Mouse (Mus musculus) spleen, embryonic (tissue): ENCODE results near the gene Hivep3.

ENCODE experiments used
- CTCF ChIA-PET: fragments of 350-600 bp; sonication (Branson Sonifier 250); formaldehyde crosslinking; loops from one replicate; lab custom pipeline; 2022; lab: Charles Lee

Hivep3 gene

DNA sequence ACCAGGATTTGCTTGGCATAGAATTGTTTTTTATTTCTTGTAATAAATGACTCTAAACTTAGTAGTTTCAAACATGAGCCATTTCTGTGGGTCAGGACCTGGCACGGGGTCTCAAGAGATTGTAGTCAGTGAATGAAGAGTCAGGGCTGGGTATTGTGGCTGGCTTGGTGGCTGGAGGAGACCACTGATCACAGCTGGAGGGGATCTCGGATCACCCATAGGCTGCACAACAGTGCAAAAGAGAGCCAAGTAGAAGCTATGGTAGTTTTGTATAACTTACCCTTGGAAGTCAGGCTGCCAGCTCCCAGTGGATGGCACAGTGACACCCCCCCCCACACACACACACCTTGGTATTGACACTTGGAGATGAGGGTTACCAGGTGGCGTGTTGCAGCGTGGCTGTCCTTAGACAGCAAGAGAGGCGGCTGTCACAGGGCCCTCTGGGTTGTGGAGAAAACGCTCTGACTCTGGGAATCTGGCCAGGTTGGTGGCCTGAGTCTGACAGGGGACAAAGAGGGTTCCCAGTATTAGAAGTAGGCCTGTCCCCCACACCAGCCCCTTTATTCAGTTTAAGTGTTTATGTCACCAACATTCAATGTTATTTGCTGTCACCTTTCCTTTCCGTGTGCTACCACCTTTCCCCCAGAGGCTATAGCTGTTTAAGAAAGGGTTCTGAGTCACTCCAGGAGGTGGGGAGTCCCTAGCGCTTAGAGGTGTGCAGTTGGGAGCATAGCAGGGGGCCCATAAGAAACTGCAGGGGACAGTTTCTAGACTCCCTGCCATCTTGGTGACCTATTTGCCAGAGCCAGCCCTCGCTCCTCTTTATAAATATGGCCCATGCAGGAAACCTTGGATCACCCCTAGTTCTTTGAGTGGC is 240.4 kb downstream of the Hivep3 start:
- CTCF ChIA-PET = no interaction called here

DNA sequence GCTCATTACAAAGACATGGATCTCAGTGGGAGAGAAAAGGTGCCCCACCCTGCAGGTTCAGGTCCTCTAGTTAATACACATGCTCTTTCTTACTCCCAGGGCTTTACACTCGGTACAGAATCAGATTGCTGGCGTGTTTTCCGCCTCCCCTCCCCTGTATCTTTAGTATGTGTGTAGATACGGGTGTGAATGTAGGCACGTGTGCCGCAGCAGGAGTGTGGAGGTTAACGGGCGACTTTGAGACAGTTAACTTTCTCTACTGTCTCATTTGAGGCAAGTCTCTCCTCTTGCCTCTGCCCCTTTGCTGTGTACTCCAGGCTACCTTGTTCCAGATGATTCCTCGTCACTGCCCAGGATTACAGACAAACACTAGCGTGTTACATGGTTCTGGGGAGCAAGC is 241.7 kb downstream of the Hivep3 start:
- CTCF ChIA-PET = no interaction called here

GRCm38 (mm10) chr4:119975822-119976221 is 242.2 kb downstream of the Hivep3 start:
- CTCF ChIA-PET = no interaction called here

- CTCF ChIA-PET = interaction anchor here (0.6 to 1.0 kb wide), 2 partner anchors 8 to 308 kb away, joined by 3 to 4 read pairs; no protein-coding TSS in a partner anchor
These were observed 243.0 kb downstream of the Hivep3 start for GRCm38 (mm10) chr4:119976428-119977168.

GRCm38 (mm10) chr4:119977817-119978491 is 244.4 kb downstream of the Hivep3 start:
- CTCF ChIA-PET = interaction anchor here (1.0 kb wide), 1 partner anchor 10 kb away, joined by 3 read pairs; no protein-coding TSS in a partner anchor

GRCm38 (mm10) chr4:119979238-119979829 is 245.8 kb downstream of the Hivep3 start:
- CTCF ChIA-PET = interaction anchor here (0.7 kb wide), 1 partner anchor 26 kb away, joined by 32 read pairs; no protein-coding TSS in a partner anchor

- CTCF ChIA-PET = no interaction called here
These were observed 246.3 kb downstream of the Hivep3 start for GRCm38 (mm10) chr4:119979918-119980317.

GRCm38 (mm10) chr4:119981047-119981720 is 247.6 kb downstream of the Hivep3 start:
- CTCF ChIA-PET = no interaction called here

GRCm38 (mm10) chr4:119986065-119986464 is 252.5 kb downstream of the Hivep3 start:
- CTCF ChIA-PET = interaction anchor here (0.7 kb wide), 1 partner anchor 76 kb away, joined by 3 read pairs; no protein-coding TSS in a partner anchor

DNA sequence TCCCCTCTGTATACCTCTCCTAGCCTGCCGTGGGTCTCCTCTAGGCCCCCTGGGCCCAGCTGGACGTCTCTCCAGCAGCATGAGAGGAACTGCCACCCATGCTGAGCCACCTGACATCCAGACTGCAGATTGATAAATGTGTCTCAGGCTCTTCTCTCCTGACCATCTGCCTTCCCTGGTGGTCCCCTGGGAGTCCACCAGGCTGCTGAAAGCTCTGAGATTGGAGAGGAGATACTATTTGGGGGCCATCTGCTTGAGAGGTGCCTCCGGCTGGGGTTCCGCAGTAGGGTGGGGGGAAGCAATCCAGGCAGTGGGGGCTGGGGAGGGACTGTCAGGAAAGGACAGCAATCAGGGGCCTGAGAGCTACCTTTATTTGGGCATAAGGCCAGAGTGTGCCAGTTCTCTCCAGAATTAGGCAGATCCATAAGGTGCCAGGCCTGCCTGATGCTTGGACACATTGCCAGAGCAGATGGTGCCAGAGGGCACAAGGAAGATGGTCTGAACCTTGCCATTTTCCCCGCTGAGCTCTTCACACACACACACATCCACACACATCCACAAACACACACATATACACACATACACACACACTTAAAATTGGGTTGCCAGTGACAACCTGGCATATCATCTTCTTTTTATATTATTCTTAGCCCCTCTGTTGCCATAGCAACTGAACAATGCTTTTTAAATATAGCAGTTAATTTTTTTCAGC is 253.2 kb downstream of the Hivep3 start:
- CTCF ChIA-PET = interaction anchor here (0.6 to 0.7 kb wide), 2 partner anchors 75 to 1030 kb away, joined by 3 read pairs; no protein-coding TSS in a partner anchor

DNA sequence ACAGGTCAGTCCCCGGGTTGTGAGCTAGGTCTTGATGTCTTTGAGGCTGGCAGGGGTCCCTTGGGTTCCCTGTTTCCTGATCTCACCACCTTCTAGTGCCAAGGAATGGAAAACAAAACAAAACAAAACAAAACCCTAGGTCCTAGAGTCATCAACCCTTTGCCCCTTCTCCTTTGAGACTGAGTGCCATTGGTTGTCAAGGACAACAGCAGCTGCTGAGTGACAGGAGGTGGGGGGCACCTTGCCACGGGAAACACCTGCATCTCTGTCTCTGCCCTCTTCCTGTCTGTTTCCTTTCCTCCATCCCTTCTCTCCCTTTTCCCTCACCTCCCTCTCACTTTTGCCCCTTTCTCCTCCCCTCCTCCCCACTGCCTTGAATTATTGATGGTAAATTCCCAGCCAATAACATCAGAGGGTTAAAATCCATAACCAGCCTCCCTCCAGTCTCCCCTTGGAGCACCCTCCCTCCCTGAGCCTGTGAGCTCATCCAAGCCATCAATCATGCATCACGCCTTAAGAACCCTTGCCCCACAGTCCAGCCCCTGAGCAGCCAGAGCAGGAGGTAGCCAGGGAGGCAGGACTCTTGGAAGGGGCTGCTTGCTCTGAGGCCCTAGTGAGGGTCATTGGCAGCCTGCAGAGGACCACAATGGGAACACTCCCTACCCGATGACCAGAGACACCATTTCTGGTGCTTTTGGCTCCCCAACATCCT is 253.9 kb downstream of the Hivep3 start:
- CTCF ChIA-PET = no interaction called here

DNA sequence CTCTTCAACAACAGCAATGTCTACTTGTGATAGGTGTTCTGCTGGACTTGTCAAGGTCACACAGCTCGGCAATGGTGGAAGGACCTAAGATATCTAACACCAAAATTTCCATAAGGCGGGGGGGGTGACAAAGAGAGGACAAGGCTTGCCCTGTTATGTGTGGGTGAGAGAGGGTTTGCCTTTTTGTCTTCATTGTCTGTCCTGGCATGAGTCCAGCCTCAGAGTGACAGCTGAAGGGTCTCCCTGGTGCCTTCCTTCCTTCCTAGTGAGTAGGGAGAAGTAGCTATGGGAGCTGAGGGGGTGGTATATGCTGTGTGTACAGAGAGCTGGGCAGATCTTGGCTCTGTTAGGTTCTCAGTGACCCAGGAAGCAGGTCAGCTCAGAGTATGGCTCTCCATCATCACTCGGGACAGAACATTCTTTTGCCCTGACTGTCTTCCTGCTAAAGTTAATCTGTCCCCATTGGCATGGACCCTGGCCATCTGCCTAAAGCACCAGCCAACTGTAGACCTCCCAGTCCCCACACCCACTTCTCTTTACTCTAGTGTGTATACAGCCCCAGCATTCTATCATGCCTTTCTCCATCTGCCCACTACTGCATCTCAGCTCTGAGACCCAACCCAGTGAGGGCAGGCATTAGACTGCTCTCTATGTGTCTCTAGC is 255.6 kb downstream of the Hivep3 start:
- CTCF ChIA-PET = interaction anchor here (0.6 kb wide), 1 partner anchor 496 kb away, joined by 11 read pairs; no protein-coding TSS in a partner anchor

GRCm38 (mm10) chr4:119990346-119990745 is 256.8 kb downstream of the Hivep3 start:
- CTCF ChIA-PET = no interaction called here

DNA sequence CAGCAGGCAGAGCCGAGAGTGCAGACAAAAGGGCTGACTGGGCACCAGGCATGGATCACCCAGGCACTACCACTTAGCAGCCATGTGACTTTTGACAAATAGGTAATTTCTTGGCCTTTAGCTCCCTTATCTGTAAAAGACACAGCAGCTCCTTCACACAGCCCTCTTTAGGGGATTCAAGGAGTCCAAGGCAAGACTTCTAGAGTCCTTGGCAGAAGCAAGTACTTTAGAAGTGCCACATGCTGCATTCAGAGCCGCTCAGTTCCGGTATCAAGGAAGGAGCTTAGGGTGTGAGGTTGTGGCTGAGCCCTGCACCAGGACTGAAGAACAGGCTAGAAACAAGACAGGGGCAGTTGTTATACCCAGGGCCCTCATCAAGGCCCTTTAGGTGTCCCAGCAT is 257.3 kb downstream of the Hivep3 start:
- CTCF ChIA-PET = interaction anchor here (0.6 kb wide), 2 partner anchors 10 to 65 kb away, joined by 3 to 12 read pairs; no protein-coding TSS in a partner anchor

DNA sequence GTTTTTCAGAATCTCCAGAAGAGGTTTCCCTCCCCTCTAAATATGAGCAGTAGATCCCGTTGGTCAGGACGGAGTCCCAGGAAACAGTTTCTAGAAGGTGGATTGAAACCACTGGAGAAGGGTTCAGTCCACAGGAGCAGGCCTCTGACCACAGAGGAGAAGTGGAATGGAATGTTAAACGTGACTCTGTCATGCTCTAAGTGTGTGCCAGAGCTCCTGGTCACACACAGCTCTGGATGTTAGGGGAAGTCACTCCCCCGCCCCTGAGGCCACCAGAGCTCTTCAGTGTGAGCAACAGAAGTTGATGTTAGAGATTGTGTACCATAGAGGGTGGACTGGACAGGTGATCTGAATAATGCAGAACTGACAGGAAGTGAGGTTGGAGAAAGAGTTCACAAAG is 258.2 kb downstream of the Hivep3 start:
- CTCF ChIA-PET = no interaction called here

GRCm38 (mm10) chr4:119996377-119996776 is 262.8 kb downstream of the Hivep3 start:
- CTCF ChIA-PET = no interaction called here

- CTCF ChIA-PET = no interaction called here
These were observed 263.8 kb downstream of the Hivep3 start for GRCm38 (mm10) chr4:119997351-119997750.

DNA sequence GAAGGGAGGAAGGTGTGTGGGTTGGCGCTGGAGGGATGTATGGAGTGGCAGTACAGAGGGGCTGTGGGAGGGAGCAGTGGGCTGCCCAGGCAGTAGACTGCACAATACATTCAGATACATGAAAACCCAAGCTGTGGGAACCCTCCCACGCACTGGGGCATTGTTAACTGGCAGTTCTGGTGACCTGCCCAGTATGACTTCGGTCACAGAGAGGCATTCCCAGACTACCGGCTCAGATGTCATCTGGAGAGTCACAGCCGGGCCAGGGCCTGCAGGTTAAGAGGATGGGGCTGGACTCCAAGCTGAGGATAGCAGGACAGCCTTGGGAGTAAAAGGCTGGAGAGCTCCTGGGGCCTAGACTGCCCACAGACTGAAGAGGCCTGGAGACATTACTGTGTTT is 265.3 kb downstream of the Hivep3 start:
- CTCF ChIA-PET = no interaction called here

DNA sequence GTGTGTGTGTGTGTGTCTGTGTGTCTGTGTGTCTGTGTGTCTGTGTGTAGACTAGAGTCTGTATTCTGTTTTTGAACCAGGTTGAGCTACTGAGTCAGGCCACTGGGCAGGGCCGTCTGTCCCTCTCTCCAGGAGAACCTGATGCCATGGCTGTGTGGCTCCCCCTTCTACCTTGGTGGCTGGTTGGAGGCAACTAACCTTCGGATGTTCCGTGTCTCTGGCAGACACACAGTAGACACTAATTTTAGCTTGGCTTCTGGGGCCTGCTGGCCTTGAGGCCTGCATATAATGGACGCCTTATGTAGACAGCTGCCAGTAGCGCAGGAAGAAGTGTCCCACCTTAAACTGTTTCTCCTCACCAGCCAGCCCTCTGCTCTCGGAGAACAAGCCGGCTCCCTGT is 267.3 kb downstream of the Hivep3 start:
- CTCF ChIA-PET = no interaction called here
